Mouse (Mus musculus) C2C12 (cell line): Measurements from ENCODE around the gene Adamts16.

Source experiments
- CEBPB ChIP-seq: IDR thresholded peaks from one replicate; pipeline ENCODE4 v1.6.1; 2011; ENCODE audit warnings: low read depth, mild to moderate bottlenecking, control low read depth, moderate library complexity
- CTCF ChIP-seq: IDR thresholded peaks from one replicate; pipeline ENCODE4 v1.5.1; 2011; ENCODE audit not compliant: control insufficient read depth, insufficient read depth, insufficient read length
- FOSL1 ChIP-seq: IDR thresholded peaks from one replicate; pipeline ENCODE4 v1.8.0; 2011; ENCODE audit warnings: mild to moderate bottlenecking, low read length; ENCODE audit not compliant: poor library complexity, insufficient read depth, severe bottlenecking
- MYOD1 ChIP-seq: IDR thresholded peaks from one replicate; pipeline ENCODE4 v1.6.1; 2011; ENCODE audit warnings: low read depth; ENCODE audit not compliant: control insufficient read depth, insufficient read length
- USF1 ChIP-seq: IDR thresholded peaks from one replicate; pipeline ENCODE4 v1.6.1; 2011; ENCODE audit warnings: low read depth, mild to moderate bottlenecking, control low read depth, moderate library complexity

- TF ChIP-seq FOSL1 (no peak), CTCF (no peak), MYOD1 (no peak), CEBPB (no peak), USF1 (no peak)
These were observed 72.5 kb downstream of the Adamts16 start for GRCm38 (mm10) chr13:70769156-70769555.
